Mouse (Mus musculus) kidney, postnatal 10 days (tissue): Measurements from ENCODE around the gene Cgnl1.

Experiments
- DNase-seq: peaks from one replicate; pipeline ENCODE4 v3.0.0; 2021; ENCODE audit warnings: mixed read lengths

The Cgnl1 gene

DNA sequence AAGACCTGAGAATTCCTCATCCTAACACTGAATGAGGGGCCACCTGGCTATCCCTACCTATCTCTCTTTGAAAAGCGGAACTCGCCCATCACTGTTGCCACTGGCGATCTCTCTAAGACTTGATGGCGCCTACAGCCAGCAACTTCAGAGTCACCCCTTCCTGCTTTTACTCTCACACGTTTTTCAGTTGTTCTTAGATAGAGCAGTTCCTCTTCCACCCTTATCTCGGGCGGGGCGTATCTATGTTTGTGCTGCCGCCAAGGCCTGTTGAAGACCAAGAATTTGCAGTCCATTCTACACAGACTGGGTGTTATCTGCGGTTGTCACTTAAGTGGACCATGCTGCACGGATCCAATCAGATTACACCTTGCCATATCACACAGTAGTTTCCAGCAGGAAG is 62.2 kb downstream of the Cgnl1 start:
- no peak for DNase-seq

DNA sequence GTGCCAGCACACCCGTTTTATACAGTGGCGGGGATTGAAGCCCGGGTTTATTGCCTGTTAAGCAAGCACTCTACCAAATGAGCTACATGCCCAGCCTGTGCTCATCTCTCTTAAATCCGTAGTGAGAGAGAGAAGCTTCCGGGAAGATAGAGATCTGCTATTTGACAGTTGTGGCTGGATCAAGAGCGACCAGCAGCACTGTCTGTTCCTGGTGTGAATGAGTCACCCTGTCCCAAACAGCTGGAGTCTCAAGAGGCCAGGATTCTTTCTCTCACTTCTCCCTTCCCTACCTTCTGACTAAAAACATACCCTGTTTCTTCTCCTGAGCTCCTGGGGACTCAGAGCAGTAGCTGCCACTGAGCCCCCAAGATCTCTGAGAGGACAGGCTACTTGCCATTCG is 63.4 kb downstream of the Cgnl1 start:
- DNase-seq = no peak

- DNase-seq = no peak
Observed at GRCm38 (mm10) chr9:71704332-71705014, 66.9 kb downstream of the Cgnl1 start.

DNA sequence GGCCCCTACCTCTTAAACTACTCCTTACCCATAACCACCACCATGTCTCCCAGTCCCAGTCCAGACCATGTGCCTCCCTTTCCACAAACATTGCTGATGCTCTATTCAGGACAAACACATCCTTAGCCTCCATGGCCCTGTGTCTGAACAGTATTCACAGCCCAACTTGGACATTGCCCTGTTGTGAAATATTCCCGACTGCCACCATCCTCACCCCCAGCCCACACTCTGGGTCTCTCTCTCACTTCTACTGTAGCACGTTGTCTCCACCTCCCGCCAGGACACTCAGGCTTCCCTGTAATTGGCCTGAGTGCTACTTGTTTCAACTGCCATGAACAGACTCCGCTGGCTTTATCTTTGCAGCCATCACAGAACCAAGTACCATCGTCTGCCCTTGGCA is 72.3 kb downstream of the Cgnl1 start:
- no peak for DNase-seq

DNA sequence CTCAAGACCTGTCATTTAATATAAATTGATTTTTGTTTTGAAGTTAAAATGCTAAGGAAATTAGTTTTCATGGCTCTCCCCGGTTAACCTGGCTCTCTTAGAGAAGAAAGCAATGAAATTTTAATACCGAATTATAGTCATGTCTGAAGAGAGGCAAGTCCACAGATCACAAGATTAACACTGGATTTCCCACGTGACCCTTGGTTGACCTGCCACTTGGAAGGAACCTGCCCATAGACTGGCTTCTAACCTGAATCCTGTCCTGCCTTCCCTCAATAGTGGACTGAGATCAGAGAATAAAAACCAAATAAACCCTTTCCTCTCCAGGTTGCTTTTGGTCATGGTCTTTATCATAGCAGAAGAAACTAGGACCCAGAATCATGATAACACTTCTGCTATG is 73.3 kb downstream of the Cgnl1 start:
- DNase-seq = no peak

DNA sequence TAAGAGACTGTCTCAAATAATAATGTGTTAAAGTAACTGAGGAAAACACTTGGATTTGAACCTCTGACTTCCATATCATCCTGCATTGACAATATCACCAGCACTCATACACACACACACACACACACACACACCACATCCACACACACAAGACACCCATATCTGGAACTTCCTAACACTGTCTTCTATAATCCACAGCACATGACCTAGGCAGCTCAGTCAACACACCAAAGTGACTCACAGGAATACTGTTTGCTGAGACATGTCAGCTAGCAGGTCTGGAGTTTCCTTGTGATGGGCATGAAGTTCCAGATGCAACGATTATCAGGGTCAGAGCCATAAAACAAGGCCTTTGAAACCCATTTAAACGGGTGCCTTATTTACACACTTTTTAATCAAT is 74.2 kb downstream of the Cgnl1 start:
- DNase-seq = no peak

DNA sequence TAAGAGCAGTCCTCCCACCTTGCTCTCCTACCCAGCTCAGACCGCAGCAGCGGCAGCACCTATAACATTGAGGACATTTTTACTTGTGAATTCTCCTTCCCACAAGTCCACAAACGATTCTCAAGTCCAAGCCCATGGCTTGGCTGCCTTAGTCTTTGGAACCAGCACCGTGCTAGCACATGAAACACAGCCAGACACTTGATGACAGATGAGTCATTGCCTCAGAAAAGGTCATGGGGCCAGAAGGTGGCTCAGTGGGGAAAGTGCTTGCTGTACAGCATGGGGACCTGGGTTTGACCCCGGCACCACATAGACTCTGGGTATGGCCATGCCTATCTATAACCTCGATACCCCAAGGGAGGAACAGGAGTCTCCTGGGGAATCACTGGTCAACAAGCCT is 74.6 kb downstream of the Cgnl1 start:
- no peak for DNase-seq

DNA sequence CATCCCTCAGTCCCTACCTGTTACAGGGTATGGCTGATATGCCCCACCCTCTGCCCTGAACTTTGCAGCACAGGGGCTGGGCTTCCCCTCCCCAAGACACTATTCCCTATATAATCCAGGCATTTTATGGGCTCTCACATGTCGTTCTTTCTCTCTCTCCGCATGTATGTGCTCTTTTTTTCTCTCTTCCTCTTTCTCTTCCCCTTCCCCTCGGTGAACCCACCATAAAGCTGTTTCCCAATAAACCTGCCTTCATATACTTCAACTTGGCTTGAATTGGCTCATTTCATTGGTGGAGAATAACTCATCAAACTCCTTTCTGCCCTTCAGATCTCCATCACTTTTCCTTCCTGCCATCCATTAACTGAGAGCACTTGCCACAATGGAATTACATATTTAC is 76.3 kb downstream of the Cgnl1 start:
- DNase-seq = no peak

DNA sequence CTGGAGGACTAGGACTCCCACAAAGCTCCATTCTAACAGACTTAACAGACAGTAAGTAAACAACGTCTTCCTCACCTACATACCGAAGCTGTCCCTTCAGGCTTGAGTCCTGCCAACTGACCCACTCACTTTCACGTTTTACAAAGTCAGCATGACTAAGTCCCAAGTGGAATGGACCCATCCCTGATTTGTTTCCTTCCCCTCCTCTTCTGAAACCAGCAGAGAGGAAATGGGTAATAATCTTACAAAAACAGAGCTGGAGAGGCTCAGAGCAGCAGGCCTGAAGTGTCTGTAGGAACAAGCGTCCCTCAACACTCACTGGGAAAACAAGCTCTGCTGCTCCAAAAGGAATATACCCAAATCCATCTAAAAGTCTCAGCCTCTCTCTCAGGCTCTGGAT is 77.2 kb downstream of the Cgnl1 start:
- DNase-seq = no peak

DNA sequence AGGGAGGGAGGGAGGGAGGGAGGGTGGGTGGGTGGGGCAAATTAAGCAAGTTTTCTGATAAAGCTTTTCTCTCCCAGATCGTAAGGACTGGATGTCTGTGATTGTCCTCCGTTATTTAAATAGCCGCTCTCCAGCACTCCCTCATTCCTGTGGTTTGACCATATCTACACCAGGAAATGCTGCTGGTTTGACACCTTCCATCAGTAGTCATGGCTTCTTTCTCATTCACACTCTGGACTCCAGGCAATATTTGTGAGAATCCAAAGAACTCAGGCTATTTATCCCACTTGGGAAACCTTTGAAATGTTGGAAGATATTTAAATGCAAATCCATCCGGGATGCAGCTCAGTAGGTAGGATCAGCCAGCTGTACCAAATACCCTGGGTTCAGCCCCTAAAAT is 77.6 kb downstream of the Cgnl1 start:
- no peak for DNase-seq

GRCm38 (mm10) chr9:71692165-71692564 is 79.2 kb downstream of the Cgnl1 start:
- DNase-seq = no peak

DNA sequence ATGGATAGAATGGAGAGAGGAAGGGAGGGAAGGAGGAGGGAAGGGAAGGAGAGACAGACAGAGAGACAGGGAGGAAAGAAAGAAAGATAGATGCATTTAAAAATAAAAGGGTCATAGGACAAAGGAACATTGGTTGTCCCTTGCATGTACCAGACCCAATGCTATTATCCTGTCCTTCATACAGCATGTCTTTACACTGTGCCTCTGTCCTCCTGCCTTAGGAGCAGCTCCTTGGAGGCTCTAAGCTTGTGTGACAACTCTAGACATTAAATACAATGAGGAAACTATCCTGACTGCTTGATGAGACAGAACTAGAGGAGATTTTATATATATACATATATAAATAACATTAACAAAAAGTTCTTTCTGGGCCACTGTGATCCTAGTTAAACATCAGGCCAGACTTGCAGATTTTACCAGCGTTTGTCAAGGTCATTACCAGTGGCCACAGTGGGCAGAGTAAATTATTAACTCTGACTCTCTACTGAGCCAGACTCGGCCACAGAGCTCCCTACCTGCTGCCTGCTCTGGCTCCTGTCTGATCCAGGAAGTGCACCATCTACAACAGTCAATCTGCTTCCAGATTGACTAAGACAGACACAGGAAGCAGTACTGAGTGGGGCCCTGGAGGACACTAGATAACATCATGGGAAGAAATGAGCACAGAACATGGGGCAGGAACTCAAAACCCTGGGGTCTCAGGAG is 81.9 kb downstream of the Cgnl1 start:
- peak; percentile 44 for DNase-seq

DNA sequence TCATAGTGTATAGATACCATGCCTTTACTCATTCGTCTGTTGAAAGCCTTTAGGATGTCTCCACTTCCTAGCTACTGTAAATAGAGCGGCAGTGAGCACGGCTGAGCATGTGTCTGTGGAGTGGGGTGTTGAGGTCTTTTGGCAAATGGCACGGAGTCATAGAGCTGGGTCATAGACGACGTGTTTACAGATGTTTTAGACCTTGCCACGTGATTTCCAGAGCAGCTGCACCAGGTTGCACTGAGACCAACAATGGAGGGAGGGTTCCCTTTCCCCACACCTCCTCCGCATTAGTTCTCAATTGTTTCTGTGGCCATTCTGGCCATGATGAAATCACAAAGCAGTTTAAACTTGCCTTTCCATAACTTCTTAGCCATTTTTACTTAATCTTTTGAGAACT is 84.9 kb downstream of the Cgnl1 start:
- DNase-seq = no peak

DNA sequence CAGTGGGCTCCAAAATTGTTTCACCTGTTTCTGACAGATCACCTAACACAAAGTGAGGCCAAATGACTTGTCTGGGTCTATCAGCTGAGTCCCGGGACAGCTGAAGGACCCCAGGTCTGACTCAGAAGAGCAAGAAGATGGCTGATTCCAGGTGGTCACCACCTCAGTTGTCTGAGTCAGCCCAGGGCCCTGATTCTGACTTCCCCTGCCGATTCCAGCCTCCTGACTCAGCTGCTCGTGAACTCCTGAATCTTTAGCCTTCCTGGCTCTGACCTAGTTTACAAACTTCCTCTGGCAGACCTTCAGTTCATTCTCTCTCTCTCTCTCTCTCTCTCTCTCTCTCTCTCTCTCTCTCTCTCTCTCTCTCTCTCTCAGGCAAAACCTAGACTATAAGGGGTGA is 86.6 kb downstream of the Cgnl1 start:
- no peak for DNase-seq

DNA sequence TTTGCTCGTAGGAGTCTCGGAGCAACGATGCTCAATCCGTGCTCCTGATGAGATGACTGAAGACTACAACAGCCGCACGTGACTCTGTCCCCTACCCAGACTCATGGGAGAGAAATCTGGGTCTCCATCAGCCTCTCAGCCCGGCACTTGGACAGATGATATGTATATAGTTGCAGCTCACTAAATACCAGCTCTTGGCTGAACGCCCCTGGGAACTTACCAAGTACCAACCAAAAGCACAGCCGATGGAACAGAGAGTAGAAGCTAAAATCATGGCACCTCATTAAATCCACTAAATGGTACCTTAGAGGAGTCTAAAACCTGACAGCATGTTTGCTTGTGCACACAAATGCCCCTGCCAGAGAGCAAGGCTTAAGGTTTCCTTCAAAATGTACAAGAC is 91.0 kb downstream of the Cgnl1 start:
- DNase-seq = no peak

GRCm38 (mm10) chr9:71679103-71679815 is 92.1 kb downstream of the Cgnl1 start:
- DNase-seq = no peak

DNA sequence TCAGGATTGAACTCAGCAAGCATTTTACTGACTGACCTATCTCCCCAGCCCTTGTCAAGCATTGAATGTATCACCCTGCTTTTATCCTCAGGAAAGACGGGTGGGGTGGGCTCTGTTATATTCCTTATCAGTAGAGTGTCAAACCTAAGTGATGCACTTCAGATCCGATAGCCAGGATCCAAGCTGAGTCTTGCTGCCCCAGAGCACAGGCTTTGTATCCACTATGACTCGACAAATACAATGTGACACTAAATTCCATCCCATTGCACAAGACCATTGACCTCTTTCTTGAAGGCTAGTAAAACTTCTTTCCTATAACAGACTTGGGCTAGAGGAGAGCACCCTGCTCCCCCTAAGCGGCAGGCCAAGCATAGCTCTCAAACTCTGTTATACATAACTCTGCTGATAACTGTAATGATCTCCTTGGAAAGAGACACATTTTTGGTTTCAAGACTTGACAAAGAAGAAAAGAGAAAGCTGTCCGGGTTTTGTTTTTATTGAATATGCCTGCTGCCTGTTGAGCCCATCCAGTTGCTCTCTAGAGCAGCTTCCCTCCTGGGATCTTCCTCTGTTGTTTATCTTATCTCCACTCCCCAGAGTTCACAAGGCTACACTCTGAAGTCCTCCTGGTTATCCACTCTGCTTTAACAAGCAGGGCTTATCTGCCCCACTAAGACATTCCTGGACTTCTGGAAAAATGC is 94.3 kb downstream of the Cgnl1 start:
- DNase-seq = no peak

GRCm38 (mm10) chr9:71675799-71676414 is 95.5 kb downstream of the Cgnl1 start:
- DNase-seq = no peak

GRCm38 (mm10) chr9:71675216-71675615 is 96.2 kb downstream of the Cgnl1 start:
- DNase-seq = no peak

- peak; percentile 69 for DNase-seq
Observed at GRCm38 (mm10) chr9:71674476-71674875, 96.9 kb downstream of the Cgnl1 start.

DNA sequence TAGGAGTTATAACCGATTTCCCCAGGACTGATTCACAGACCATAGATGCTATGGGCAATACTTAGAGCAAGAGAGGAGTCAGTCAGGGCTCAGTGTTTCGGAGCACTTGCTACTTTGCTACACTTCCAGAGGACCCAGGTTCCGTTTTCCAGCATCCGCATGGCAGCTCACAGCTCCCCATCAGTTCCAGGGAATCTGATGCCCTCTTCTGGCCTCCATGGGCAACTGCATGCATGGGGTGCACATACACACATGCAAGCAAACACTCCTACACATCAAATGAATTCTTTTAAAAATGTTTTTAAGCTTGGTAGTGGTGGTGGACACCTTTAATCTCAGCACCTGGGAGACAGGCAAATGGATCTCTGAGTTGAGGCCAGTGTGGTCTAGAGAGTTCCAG is 98.9 kb downstream of the Cgnl1 start:
- DNase-seq = no peak

DNA sequence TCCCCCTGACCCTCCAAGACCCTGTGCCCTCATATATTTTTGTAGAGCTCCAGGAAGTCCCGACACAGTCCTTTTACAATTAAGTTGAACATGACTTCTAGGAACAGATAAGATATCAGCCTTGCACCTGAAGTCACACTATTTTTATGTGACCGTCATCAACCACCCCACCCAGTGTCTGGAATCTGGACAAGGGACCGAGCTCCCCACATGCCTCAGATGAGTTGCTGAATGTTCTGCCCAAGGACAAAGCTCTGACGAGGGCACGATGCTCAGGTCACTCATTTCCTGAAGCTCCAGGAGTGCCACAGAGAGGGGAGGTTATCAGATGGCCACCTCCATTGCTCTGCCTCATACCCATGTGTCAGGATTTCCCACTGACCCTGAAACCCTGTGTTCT is 100.7 kb downstream of the Cgnl1 start:
- DNase-seq = no peak

GRCm38 (mm10) chr9:71667616-71668015 is 103.8 kb downstream of the Cgnl1 start:
- peak; percentile 60 for DNase-seq
